Mouse (Mus musculus) brown adipose tissue, adult 24 weeks (tissue): ENCODE measurements around the gene Gm20716. TPM values are rescaled to one million over a fixed set of nuclear protein-coding genes. Genes with fewer than 3 reads are reported as not detected.
A peak's percentile ranks its signal among the peaks of the same experiment; 100 is the strongest.

ENCODE experiments used
- H3K27ac ChIP-seq: fragments of 200-500 bp; replicated peaks from 2 replicates; pipeline ENCODE4 v1.5.1; 2012; ENCODE audit warnings: low read depth, mild to moderate bottlenecking, low read length
- H3K4me1 ChIP-seq: fragments of 200-500 bp; 2 replicates; pipeline ENCODE4 v1.6.1; 2012; ENCODE audit warnings: low read length, mixed read lengths; ENCODE audit not compliant: control insufficient read depth, insufficient read depth, insufficient read length
- H3K4me3 ChIP-seq: fragments of 200-500 bp; 2 replicates; pipeline ENCODE4 v1.5.1; 2012; ENCODE audit warnings: low read depth, mild to moderate bottlenecking, low read length, moderate library complexity; ENCODE audit not compliant: insufficient read depth
- polyA plus RNA-seq: library from polyadenylated mRNA; stranded (reverse); fragments of >200 nt; gene quantifications from 2 replicates; pipeline ENCODE4 v1.2.4, GENCODE M21; 2012; ENCODE audit not compliant: missing spikeins, insufficient read depth, insufficient read length

The Gm20716 gene
- polyA plus RNA-seq, 1 experiment, result 26.9 TPM

GRCm38 (mm10) chr2:168204476-168204999 is 25.6 kb downstream of the Gm20716 start:
- peak overlapping the region; percentile 100; the same call in 1 of the 2 replicates for H3K4me3 ChIP-seq
- H3K4me1 ChIP-seq, result peaks cover 29% of the 10 kb centered on the region

GRCm38 (mm10) chr2:168200014-168200691 is 30.0 kb downstream of the Gm20716 start:
- H3K4me1 ChIP-seq, result peaks cover 28% of the 10 kb centered on the region
- H3K4me3 ChIP-seq, result no peak overlapping the region
- H3K27ac ChIP-seq, result no peak overlapping the region

More at GRCm38 (mm10) chr2:168204476-168204999, 25.6 kb downstream of the Gm20716 start:
- no peak overlapping the region for H3K27ac ChIP-seq

- Histone ChIP-seq H3K4me1 (peaks cover 22% of the 10 kb centered on the region), H3K4me3 (no peak overlapping the region), H3K27ac (no peak overlapping the region)
These were observed 30.7 kb downstream of the Gm20716 start for GRCm38 (mm10) chr2:168199476-168199875.

GRCm38 (mm10) chr2:168198421-168198820 is 31.7 kb downstream of the Gm20716 start:
- Histone ChIP-seq H3K4me1 (peaks cover 22% of the 10 kb centered on the region), H3K27ac (no peak overlapping the region), H3K4me3 (no peak overlapping the region)

GRCm38 (mm10) chr2:168195721-168196120 is 34.4 kb downstream of the Gm20716 start:
- peaks cover 22% of the 10 kb centered on the region for H3K4me1 ChIP-seq
- H3K27ac ChIP-seq, result no peak overlapping the region
- H3K4me3 ChIP-seq, result no peak overlapping the region

- Histone ChIP-seq H3K4me3 (no peak overlapping the region), H3K4me1 (peaks cover 18% of the 10 kb centered on the region), H3K27ac (no peak overlapping the region)
These were observed 36.5 kb downstream of the Gm20716 start for GRCm38 (mm10) chr2:168193685-168194084.

- Histone ChIP-seq H3K4me1 (peaks cover 18% of the 10 kb centered on the region), H3K27ac (no peak overlapping the region), H3K4me3 (no peak overlapping the region)
These were observed 38.3 kb downstream of the Gm20716 start for GRCm38 (mm10) chr2:168191856-168192255.

- Histone ChIP-seq H3K27ac (no peak overlapping the region), H3K4me3 (no peak overlapping the region), H3K4me1 (no peaks in the 10 kb centered on the region)
These were observed 54.2 kb downstream of the Gm20716 start for GRCm38 (mm10) chr2:168175946-168176345.

GRCm38 (mm10) chr2:168170167-168170685 is 59.9 kb downstream of the Gm20716 start:
- peak overlapping the region; percentile 49 for H3K4me3 ChIP-seq
- H3K27ac ChIP-seq, result no peak overlapping the region
- no peaks in the 10 kb centered on the region; the same call in 1 of the 2 replicates for H3K4me1 ChIP-seq

GRCm38 (mm10) chr2:168169800-168170113 is 60.4 kb downstream of the Gm20716 start:
- Histone ChIP-seq H3K27ac (no peak overlapping the region), H3K4me3 (peak overlapping the region; percentile 49), H3K4me1 (no peaks in the 10 kb centered on the region; the same call in 1 of the 2 replicates)

- Histone ChIP-seq H3K4me1 (no peaks in the 10 kb centered on the region; the same call in 1 of the 2 replicates), H3K27ac (no peak overlapping the region), H3K4me3 (no peak overlapping the region)
These were observed 61.0 kb downstream of the Gm20716 start for GRCm38 (mm10) chr2:168168892-168169799.

GRCm38 (mm10) chr2:168167781-168168180 is 62.4 kb downstream of the Gm20716 start:
- no peaks in the 10 kb centered on the region; the same call in 1 of the 2 replicates for H3K4me1 ChIP-seq
- H3K27ac ChIP-seq, result no peak overlapping the region

GRCm38 (mm10) chr2:168166750-168167460 is 63.3 kb downstream of the Gm20716 start:
- Histone ChIP-seq H3K27ac (no peak overlapping the region), H3K4me1 (peaks cover 2% of the 10 kb centered on the region), H3K4me3 (no peak overlapping the region)

More at GRCm38 (mm10) chr2:168167781-168168180, 62.4 kb downstream of the Gm20716 start:
- H3K4me3 ChIP-seq, result no peak overlapping the region

- Histone ChIP-seq H3K4me3 (peak overlapping the region; percentile 18; the same call in 1 of the 2 replicates), H3K4me1 (peaks cover 6% of the 10 kb centered on the region), H3K27ac (no peak overlapping the region)
These were observed 68.2 kb downstream of the Gm20716 start for GRCm38 (mm10) chr2:168161978-168162377.
